Mouse (Mus musculus) cerebellum, postnatal 10 days (tissue): ENCODE measurements at regions not wholly inside any gene's neighbourhood (a gene's known extent, or its start where the extent isn't known, plus 50 kb on each side); places are given as distances from the start of the nearest gene placed in this dataset.
"Not testable (repeated sequence)": the region's sequence is repeated elsewhere in the genome, so short reads cannot be mapped to it uniquely, and the experiment has no call there.

ENCODE experiments used
- DNase-seq, 2 experiments: peaks; one replicate each; pipeline ENCODE4 v3.0.0; 2021; ENCODE audit warnings: mixed read lengths in 2 of 2

DNA sequence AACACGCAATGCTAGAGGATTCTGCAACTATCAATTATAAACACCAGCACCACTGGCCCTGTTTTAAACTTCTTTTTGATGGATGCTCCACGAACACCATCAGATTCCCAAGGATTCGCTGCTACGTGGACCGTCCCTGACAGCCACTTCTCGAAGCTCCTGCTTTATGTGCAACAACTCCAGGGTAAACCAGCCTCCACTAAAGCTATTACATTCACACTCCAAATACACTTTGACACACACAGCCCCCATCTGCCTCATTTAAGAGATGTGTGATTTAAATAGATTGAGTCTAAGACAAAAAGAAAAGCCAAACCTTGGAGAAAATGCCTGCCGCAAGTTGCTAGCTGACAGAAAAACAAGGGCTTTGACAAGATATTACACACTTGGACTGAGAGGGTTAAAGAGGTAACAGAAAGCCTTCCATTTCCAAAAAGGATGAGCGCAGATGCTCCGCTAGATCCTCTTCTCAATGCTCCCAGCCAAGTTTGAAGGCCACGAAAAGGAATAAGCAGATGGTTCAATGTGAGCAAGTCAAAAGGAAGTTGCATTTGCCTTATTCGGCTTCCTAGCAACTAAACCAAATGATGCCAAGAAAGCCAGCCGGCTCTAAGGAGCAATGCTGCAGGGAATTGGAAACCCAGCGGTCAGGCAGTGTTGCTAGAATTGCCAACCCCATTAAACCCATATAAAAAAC, 54.0 kb upstream of the Cnep1r1 start:
- DNase-seq: peak; percentile 77 to 82

DNA sequence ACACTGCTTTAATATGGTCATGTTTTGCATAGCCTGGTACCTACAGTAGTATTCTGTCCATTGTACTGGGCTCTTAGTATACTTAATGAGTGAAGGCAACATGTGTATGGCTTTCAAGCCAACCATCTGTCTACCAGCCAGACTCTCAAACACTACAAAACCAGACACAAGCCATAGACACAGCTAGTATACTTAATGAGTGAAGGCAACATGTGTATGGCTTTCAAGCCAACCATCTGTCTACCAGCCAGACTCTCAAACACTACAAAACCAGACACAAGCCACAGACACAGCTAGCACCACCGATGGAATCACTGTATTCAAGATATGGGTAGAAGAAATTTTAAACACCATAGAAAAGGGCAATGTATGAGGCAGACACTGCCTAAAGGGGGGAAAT, 59.5 kb upstream of the Cnep1r1 start:
- DNase-seq: not testable (repeated sequence)

DNA sequence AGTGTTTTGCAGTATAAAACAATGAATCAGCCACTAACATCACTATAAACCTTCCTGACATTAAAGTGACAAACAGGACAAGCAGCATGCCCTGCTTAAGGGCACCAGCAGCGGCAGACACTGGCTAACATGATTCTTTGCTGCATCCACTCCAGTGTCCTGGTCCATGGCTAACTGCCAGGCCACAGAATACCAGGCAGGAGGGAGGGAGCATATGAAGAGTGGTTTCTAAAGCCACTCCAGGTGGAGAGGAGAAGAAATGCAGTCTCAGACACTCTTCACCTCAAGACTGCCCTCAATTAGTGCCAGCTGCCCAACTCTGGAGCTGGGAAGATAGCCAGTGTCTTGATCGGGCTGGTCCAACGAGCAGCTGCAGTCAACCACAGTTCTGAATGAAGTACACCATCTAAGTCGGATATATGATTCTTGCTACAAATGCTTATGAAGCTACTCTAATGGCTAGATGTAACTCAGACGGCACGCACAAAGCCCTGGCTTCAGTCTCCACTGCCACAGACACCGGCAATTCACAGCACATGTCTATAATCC, 60.8 kb upstream of the Cnep1r1 start:
- DNase-seq: peak; percentile 56 to 60

DNA sequence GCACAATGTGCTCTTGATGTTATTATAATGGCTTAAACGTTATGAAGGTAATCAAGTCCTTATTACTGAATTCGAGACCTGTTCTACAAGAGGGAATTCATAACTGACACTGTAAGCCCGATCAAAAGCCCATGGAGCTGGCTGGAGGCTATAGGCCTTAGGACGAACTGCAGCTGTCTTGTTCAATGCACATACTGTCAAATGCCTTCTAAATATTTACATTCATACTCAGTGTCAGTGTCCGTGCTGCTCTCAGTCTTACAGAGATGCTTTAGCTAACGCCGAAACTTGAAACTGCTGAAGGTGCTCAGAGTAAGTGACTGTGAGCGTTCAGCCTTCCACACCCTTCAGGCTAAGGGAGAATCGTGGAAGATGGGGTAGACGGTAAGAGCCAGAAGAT, 67.9 kb upstream of the Cnep1r1 start:
- no peak for DNase-seq

DNA sequence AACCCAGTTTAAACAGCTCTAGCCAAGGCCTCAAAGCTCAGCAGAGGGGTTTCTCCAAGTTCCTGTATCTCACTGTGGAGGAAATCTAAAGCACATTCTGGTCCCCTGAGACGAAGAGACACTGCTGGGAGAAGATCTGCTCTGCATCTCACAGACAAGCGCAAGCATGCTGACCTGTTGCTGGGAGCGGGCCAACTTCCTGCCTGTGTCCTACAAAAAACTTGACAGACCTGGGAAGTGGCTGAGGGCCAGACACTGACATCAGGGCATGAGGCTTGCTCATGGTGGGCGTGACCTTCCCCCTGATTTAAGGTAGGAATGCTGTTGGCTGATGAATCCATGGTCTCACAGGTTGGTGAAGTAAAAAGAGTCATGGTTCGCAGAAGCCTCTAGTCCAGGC, 69.5 kb upstream of the Cnep1r1 start:
- peak; percentile 83 to 84 for DNase-seq

DNA sequence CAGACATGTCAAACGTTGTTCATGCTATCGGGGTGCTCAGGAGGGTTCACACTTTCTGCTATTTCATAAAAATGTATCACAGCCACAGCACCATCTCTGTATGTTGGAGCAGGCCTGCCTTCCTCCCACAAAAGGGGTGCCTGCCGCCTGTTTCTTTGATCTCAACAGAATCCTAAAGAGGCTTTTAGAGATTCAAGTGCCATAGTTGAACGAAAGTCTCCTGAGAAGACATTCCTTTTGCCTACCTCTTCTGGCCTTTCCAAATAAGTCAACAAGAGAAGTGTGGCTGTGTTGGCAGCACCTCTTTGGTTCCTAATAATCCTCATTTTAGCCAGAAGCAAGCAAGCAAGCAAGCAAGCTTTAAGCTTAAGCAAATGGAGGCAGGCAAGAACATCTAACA, 72.6 kb upstream of the Cnep1r1 start:
- no peak for DNase-seq

DNA sequence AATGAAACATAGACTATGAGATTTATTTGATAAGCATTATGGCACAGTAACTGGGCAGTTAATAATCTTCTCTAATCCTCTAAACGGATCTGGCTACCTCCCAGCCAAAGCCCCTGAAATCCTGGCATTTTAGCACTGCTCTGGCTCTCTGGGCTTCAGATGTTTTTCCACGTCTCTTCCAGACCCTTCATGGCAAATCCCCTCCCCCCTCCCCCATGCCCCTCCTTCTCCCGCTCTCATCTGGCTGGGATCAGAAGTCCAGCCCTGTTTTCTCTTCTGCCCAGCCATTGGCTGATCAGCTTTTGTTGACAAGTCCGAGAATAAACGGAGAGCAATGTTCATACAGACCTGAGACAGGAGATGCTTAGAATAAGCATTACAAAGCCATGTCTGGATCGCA, 79.3 kb upstream of the Cnep1r1 start:
- DNase-seq: peak; percentile 41 to 43

DNA sequence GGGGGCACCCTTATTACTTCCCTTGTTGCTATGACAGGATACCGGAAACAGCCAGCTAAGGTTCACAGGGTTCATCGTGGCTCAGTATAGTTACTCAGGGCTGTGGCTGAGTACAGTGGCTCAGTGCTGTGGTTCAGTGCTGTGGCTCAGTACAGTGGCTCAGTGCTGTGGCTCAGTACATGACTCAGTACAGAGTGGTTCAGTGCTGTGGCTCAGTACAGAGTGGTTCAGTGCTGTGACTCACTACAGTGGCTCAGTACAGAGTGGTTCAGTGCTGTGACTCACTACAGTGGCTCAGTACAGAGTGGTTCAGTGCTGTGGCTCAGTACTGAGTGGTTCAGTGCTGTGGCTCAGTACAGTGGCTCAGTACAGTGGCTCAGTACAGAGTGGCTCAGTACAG, 78.6 kb upstream of the Zfp423 start:
- DNase-seq: no peak

DNA sequence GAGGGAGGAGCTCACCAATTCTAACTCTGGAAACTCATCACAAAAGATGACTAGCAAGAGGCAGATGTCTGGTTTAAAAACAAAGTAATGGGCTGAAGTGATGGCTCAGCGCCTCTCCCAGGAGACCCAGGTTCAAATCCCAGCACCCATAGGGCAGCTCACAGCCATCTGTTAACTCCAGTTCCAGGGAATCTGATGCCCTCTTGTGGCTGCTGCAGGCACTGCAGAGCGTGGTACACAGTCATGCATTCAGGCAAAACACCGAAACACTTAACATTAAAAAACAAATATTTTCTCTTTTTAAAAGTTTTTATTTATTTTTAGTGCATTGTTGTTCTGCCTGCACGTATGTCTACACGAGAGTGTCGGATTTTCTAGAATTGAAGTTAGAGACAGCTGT, 73.7 kb upstream of the Zfp423 start:
- DNase-seq: peak; percentile 49 to 64

DNA sequence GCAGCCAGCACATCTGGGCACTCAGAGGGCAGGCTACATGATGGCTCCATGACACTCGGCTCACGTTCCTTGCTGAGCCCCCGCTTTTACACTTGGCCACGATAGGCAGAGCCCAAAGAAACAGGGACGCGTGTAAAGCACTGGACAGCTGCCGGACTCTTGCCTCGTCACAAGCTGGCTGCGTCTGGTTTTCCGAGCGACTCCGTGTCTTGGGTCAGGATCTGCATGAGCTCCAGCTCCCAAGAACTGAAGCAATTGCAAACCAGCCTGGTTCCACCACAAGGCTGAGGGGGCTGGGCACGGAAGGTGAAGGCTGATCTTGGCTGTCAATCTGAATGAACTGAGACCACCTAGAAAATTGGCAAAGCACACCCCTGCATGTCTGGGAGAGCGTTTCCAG, 65.1 kb upstream of the Zfp423 start:
- peak; percentile 68 to 69 for DNase-seq

DNA sequence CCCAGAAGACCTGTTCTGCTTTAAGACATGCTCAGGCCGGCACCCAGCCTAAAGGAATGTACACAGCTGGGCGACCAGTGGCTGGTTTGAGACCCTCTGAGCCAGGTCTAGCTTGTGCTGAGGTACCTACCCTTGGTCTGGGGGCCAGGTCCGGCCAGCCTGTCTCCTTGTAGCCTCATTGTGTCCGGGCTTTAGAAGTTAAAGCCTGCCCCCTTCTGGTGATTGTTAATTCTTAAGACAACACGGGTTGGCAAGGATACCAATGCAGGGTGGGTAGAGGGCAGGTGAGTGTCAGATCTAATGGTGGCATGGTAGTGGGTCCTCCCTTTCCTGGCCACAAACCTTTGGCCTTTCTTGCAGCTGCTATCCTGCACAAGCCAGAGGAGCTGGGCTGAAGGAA, 64.0 kb upstream of the Zfp423 start:
- peak; percentile 85 to 93 for DNase-seq

DNA sequence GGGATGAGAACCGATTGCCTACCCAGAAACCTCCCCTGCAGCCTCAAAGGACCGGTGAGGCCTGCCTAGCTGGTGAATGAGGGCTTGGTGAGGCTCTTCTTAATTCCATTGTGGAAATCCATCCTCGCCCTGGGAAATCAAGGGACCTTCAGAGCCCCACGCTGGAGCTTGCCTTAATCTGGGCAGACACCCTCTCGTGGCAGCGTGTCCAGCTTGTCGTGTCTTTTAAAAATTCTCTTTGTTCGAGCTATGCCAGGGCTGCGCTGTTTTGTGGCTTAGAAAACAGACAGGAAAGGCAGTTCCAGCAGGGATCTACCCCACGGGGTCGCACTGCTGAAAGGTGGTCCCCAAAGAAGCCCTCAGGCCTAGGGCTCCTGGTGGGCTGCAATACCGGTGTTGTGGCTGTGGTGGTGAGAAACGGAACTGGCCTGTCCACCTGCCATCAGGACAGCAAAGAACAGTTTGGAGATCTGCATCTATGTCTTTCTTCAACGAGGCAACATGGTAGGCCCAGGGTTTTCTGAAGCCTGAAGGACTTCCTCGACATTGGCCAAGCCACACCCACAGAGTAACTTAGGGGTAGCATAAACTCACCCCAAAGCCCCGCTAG, 63.5 kb upstream of the Zfp423 start:
- no peak for DNase-seq

DNA sequence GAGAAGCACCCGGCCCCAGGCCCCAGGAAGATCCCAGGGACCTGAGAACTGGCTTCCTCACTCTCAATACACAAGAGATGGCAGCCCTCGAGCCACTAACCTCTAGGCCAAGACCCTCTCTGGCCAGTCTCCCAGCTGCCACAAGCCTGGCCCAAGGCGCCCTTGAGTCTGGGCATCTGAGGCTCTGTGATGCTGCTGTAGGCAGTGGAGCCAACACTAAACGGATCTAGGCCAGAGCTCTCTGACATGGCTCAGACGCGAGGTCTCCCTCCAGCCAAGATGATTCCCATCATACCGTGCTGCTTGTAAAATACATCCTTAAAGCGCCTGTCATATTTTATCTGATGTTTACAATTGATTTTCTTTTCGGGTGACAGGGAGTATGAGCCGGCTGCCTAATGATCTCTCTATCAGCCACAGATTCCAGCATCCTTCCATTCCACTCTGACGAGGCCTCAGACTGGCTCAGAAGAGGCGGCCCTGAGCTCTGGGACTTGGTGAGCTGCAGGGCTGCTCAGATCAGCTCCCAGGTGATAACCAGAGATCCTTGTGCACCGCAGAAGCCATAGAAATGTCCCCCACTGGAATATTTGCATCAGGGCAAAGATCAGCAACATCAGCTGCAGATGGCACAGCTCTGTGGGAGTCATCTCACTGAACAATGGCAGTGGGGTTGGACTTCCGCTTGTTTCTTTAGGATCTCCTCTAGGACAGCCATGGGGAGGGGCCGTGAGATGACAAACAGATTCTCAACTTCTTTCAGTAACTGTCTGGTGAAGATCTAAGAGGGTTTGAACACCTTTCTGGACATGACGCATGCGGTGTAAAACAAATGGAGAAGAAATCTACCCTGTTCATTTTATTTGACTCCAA, 60.1 kb upstream of the Zfp423 start:
- peak; percentile 68 to 72 for DNase-seq

DNA sequence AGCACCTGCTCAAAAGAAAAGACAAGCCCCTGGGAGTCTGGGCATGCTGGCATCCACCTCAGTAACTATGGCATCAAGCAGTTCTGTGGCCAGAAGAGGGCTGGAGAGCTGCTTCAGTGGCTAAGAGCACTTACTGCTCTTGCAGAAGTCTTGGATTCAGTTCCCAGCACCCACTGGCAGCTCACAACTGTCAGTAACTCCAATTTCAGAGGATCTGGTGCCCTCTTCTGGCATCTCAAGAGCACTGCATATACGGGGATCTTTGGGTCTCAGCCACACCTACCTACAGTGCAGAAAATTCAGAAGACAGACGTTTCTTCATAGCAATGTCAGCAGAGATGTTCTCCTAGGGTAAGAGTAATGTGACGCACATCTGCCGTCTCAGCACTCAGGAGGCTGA, 59.1 kb upstream of the Zfp423 start:
- no peak for DNase-seq

DNA sequence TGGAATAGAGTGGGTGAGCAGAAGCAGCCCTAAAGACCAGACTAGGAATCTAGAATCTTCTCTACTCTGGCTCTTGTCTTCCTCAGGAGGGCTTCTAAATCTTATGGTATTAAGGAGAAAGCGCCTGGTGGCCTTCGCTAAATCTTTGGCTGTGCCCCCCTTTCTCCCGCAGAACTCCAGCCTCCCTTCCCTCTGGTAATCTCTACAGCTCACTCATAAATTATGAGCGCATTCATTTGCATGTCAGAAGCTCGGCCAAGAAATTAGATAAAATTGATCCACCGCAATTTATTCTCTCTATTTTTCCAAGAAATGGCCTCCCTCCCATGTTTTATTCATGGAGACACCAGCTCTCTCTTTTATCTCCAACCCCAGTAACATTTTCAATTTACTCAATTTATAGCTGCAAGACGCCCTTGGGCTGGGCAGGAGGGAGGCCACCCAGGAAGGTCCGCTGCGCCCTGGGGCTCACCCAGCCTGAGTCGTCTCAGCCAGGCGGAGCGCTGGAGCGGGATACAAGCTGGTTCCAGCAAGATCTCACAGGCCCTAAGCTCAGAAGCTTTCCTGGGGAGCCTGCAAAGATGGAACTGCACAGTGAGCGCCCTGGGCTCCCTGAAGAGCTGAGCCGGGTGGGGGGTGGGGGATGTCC, 52.9 kb upstream of the Zfp423 start:
- no peak for DNase-seq

DNA sequence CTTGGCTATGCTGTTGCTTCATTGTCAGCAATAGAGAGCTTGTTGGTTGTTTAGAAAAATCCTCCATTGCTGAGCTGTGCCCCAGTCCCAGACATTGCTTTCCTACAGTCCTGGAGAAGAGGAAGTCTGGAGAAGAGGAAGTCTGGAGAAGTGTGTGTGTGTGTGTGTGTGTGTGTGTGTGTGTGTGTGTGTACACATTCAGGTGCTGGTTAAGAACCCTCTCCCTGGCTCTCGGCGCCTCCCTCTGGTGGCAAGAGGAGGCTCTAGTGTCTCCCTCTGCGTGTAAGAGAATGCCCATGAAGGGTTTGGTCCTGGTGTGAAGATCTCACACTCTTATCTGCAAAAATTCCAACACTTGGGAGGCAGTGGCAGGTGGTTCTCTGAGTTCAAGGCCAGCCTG, 51.2 kb upstream of the Zfp423 start:
- peak; percentile 55 to 64 for DNase-seq

DNA sequence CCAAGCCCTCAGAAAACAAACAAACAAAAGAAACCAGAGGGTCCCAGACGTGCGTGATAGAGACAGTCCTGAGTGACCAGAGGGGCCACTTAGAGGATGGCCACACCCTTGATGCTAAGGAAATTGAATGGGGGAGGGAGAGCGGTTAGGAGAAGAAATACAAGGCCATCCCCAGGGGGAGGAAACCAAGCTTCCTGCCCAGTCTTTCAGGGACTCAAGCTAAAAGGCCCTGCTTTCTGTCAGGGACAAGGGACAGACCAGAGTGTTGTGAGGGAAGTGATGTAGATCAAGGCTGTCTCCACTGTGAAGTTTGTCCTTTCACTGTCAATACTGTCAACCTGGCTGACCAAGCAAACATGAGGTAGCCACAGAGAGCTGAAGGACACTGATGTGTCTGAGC, 50.5 kb upstream of the Zfp423 start:
- no peak for DNase-seq
